Mouse (Mus musculus) embryo, embryonic 10.5 days (tissue): ENCODE results near the gene Dnajc10.

Source experiments
- DNase-seq: peaks from one replicate; pipeline ENCODE4 v3.0.0-alpha.2; 2015; ENCODE audit warnings: low spot score

The Dnajc10 gene

DNA sequence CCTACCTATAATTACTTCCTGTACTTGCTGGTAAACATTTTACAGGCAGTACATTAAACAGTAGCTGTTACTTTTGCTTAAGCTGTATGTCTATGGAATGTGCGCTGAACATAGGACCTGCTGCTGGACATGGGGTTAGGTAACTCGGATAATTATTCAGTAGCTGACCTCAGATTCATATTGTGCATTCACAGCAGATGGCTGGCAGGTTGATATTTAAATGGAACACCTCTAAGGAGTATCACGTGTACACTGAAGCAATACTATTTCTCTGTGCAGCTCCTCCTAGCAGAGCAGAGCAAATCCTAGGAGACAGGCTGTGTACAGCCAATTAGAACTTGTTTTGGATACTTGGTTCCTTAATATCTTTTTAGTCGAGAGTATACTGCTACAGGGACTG is 39.3 kb downstream of the Dnajc10 start:
- no peak for DNase-seq

DNA sequence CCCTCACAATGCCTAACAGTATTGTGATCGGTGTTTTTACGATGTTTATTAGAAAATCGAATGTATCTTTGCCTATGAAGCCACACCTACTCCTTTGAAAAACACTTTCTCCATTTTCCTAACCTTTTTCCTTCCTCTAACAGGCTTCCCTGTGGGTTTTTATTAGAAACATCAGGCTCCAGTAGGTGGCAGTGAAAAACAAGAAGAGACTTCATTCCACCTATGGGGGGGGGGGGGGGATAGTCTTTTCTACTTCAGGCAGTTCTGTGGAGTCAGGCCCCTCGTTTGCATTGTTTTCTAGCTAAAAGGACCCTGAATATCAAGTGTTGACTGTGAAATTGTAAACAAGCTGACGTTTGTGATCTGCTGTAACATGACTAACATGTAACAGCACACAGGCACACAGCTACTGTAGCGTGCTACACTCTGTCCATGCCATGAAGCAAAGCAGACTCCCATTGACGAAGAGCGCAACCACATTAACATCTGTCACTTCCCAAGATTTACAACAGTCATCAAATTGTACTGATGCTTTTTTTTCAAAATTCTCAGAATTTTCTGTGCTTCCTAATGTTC is 41.5 kb downstream of the Dnajc10 start:
- peak; percentile 73 for DNase-seq

- no peak for DNase-seq
Observed at GRCm38 (mm10) chr2:80371458-80371857, 56.2 kb downstream of the Dnajc10 start.

DNA sequence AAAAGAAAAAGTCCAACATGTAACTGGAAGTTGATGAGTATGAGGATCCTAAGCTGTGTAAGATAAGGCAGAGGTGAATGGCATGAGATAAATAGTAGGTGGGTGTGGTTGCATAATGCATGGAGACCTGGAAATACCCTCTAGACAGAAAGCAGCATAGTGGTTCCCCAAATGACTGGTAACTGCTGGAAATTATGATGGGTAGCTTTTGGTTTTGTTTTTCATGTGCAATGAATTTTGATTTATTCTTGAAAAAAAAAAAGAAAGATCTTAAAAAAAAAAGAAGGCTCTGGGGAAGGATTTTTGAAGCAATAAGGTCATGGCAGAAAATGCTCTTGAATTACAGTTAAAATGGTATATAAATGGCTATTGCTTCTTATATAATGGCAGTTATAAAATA is 59.6 kb downstream of the Dnajc10 start:
- DNase-seq, result no peak

DNA sequence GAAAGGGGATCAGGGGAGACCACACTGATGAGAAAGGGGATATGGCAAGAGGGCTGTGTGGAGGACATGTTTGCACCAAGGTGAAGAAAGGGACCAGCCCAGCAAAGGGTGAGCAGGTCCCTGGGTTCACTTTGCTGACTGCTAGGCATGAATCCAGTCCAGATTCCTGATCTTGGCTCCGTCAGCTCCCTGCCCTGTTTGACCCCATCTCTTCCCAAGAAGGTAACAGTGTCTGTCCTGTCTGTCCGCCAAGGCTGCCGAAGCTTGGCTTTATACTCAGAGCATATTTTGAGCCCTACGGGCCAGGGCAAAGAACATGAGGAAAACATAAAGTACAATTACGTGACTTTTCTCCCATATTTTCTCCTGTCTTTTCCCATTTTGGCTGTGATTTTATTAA is 64.6 kb downstream of the Dnajc10 start:
- DNase-seq, result no peak

- DNase-seq, result no peak
Observed at GRCm38 (mm10) chr2:80384447-80384846, 69.2 kb downstream of the Dnajc10 start.

DNA sequence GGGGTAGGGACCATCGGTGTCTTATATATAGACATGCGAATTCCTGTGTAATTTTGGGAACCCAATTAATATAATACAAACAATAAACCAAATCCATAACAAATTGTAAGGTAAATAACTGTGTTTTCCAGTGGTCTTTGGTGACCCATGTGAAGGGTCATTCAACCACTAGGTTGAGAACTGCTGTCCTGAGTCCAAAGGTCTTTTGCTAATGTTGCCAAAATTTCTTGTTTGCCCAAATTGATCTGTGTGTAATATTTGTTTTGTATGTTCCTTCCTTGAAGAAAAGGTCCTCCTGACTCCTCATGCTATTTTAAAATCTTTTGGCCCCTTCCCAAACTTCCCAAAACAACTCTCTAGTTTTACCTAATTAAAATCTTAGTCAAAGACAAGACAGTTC is 71.0 kb downstream of the Dnajc10 start:
- no peak for DNase-seq

DNA sequence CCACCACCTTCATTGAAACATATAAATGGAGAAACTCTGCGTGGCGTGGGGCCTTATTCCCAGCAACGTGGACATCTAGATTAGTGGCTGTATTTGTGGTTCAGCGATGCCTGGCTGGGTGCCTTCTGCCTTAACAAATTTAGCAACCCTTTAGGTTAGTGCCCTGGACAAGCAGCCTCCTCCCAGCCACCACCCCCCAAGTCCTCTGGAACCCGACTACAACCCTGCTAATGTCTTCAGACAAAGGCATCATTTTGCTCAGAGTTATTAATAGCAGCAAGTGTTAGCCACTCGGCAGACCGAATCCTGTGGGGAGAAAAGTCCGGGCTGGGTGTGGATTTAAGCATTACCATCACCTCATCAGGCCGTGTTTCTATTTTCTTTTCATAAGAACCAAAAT is 72.4 kb downstream of the Dnajc10 start:
- no peak for DNase-seq

GRCm38 (mm10) chr2:80388341-80388740 is 73.1 kb downstream of the Dnajc10 start:
- DNase-seq, result no peak

GRCm38 (mm10) chr2:80396057-80396456 is 80.8 kb downstream of the Dnajc10 start:
- DNase-seq, result peak; percentile 58

- DNase-seq, result peak; percentile 53
Observed at GRCm38 (mm10) chr2:80396864-80397263, 81.6 kb downstream of the Dnajc10 start.

- peak; percentile 79 for DNase-seq
Observed at GRCm38 (mm10) chr2:80398595-80399099, 83.4 kb downstream of the Dnajc10 start.
